Mouse (Mus musculus) left cerebral cortex, postnatal 25 days (tissue): ENCODE data around the gene Fibp. TPM values are rescaled to one million over a fixed set of nuclear protein-coding genes. Genes with fewer than 3 reads are reported as not detected.
A peak's percentile ranks its signal among the peaks of the same experiment; 100 is the strongest.

Experiments used
- DNase-seq, 2 experiments: peaks; one replicate each; pipeline ENCODE4 v3.0.0; 2022; ENCODE audit warnings: low spot score in 2 of 2, mixed read lengths in 1 of 2
- intact Hi-C: fragments of 180-260 bp; cut with DNase I; formaldehyde crosslinking; loops from one replicate; pipeline ENCODE4 v1.15.1; 2025
- total RNA-seq, 2 experiments: library from RNA; stranded (reverse); gene quantifications; 2 replicates each; pipeline ENCODE4 v1.2.3; 2021

Fibp gene
- total RNA-seq, 2 experiments from 2014 or later: 81.9 to 92.9 TPM

DNA sequence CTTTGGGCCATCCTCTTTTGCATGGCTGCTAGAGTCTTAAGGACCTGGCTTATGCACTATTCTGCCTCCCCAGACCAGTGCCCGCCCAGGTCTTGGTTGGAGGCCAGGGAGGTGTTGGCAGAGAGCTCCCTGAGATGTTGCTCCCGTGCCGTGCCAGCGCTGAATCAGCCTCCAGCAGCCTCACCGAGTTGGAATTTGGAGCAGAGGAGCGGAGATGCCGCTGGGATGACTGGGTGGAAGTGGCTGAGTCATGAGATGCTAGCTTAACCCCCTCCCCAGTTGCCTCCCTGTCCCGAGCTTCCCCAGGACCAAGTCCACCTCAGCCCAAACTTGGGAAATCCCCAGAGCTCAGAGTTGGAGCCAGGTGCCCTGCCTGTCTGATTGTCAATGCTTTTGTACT is 30.6 kb upstream of the Fibp start:
- DNase-seq: peak in 1 of 2 experiments; percentile 32
- intact Hi-C loops: loop anchor here (10.0 kb wide), 1 partner anchor 155 kb away; no protein-coding TSS in a partner anchor

DNA sequence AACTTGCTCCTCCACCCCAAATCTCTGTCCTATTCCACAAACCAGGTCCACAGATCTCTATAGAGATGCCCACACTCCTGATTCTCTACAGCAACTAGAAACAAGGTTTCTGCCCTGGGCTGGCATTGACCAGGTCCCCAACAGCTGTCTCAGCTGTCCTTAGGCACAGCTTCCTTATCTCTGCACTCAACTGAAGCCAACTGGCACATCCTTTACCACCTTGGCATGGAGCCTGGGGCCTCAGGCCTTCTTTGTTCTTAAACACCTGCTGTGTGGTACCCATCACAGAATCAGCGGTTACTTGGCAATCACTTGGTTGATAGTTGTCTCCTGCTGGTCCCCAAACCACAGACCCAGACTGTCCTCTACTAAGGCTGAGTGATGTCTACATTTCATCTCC is 30.0 kb upstream of the Fibp start:
- intact Hi-C loops: loop anchor here (10.0 kb wide), 1 partner anchor 154 kb away; no protein-coding TSS in a partner anchor
- DNase-seq: no peak

DNA sequence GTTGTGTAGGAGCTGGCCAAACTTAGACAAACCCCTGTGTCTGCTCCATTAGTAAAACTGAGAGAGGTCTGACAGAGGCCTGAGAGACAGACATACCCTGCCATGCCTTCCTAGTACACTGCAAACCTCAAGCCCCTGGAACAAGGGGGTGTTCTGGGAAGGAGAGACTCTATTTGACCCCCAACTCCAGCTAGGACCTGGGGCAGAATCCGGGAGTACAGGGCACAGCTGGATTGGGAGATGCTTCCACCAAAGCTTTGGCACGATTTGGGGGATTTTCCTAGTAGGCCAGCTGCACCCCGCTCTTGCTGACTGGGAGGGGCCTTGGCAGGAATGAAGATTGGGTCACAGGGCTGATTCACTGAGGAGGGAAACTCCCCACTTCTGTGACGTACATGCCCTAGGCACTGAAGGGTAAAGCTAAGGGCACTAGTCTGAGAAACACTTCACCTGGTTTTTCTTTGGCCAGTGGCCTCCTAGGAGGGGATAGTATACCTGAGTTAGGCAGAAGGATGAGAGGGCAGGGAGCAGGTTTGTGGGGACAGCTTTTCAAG is 28.4 kb upstream of the Fibp start:
- intact Hi-C loops: loop anchor here (10.0 kb wide), 1 partner anchor 153 kb away; no protein-coding TSS in a partner anchor
- DNase-seq: no peak

DNA sequence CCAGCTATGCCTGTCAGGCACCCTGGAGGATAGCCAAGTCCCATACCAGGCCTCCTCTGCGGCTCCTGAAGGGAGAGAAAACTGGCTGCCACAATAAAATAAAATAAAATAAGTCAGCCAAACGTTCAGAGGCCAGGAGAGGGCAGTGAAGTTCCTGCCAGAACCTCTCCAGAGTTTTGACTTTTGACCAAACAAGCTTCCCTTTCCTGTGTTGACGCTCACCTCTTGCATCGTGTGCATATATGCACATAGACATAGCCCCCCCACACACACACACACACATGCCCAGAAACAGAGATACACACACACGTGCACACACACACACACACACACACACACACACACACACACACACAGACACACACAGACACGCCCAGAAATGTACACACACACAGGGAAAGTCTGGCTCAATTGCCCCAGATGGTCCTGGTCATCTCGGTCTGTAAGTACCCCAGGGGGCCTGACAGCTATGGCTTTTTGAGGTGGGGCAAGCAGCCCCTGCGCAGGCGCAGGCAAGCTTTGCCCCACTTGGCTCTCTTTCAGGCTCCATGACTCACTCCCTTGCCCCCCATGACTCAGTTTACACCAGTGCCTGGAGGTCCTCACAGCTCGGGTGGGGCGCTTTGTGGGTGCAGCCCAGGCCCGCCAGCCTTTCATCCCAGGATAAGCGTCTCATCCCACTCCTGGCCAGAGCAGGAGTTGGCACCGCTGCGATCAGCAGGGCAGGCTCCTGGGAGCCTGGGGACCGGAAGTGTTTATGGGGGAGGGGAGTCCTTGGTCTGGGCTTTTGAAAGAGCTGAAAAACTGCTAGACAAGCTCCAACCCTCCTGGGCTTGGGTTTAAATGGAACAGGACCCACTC is 27.2 kb upstream of the Fibp start:
- intact Hi-C loops: loop anchor here (10.0 kb wide), 1 partner anchor 152 kb away; no protein-coding TSS in a partner anchor
- no peak for DNase-seq

DNA sequence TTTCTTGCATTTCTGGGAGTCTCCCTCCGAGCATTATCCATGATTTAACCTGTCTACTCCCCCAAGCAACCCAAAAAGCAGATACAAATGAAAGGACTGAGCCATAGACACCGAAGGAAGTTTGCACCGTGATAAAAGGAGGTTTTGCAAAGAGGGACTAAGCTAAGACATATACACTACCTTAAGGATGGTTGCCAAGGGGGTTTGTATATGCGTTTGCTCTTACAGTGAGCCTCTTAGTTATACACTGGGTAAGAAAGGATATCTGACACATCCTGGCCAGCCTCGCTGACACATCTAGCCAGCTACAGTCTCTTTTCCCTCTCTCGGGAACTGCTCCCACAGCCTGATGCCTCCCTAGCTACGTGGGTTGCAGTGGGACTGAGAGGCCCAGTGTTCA is 26.5 kb upstream of the Fibp start:
- DNase-seq: no peak
- intact Hi-C loops: loop anchor here (10.0 kb wide), 1 partner anchor 151 kb away; no protein-coding TSS in a partner anchor

DNA sequence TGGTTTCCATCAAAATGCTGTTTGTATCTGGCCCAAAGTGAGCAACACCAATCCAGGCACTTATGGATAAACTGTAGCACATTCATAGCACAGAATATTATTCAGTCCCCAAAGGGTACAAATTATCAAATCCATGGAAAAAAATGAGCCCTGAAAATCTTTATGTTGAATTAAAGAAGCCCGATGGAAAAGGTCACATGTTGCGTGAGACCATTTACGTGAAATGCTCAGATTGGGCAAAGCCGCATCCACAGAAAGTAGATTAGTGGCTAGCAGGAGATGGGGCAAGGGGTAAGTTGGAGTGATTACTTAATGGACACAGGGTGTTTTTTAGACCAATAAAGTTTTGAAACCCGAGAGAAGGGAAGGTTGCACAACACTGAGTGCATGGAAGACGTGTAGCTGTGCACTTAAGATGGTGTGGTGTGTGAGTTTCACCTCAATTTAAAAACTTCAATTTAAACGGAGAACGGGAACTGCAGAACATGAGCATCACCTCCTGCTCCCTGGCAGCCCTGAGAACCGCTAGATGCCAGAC is 16.0 kb upstream of the Fibp start:
- DNase-seq: no peak
- intact Hi-C loops: no loop called here

DNA sequence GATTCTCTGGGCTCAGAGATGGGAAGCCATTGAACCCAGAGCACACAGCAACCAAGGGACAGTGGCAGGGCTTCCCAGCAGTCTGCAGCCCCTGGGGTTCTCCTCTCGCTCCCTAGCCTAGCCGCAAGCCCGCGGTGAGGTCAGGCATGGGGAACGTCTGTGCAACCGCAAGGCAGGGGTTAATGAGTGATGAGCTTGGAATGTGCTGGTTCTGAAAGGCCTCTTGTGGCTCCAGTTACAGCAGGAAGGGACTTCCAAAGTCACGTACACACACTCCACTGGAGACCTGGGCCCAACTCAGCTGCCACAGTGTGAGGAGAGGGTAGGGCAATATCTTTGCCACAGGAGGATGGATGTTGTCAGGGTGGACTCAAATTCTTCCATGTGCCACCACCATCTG is 15.5 kb upstream of the Fibp start:
- intact Hi-C loops: no loop called here
- DNase-seq: no peak

DNA sequence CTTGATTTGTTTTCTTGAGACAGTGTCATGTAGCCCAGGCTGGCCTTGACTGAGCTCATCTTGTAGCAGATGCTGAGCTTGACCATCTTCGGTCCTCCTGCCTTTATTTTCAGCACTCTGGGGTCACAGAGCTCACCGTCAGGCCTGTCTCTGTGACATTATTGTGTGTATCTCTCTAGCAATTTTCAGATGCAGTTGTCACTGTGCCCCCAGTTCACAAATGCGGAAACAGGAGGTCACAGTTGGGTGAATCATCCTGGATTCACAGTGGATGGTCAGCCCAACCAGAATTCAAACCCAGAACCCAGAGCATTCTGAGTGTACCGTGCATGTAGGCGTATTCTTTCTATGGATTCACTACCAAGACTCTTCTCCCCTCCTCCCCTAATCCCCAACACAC is 14.7 kb upstream of the Fibp start:
- DNase-seq: no peak
- intact Hi-C loops: no loop called here

DNA sequence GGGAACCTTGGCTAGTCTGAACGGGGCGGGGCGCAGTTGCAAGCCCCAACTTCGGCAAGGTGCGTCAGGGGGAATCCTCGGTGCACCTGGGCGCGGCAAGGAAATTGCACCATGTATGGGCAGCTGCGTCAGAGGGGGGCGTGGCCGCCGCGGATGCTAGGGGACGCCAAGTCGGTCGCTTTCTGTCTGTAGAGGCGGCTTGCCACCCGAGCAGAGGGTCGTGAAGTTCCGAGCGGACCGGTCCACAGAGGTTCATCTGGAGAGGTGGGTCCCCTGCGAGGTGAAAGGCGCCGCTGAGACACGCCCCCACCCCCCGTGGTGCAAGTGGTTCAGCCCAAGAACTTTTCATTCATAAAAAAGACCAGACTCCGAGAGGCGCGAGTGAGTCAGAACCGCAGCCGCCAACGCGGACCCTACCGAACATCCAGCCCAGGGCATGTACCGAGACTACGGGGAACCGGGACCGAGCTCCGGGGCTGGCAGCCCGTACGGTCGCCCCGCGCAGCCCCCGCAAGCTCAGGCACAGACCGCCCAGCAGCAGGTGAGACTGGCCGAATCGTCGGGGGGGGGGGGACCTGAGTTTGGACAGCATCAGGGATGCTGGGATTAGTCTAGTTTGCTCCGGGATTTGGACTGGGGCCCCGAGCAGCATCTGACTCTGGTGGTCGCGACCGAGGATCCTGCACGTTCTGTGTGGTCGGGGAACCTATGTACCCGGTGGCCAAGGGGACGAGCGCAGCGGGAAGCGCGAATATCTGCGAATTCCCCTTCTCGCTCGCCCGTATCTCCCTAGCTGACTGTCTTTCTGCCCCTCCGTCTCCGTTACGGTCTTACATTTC is 12.7 kb upstream of the Fibp start, which contains the start of gene Fosl1:
Gene Fosl1, plus strand, starts transcription at position 33 of the 839 bp plus-strand sequence.
- intact Hi-C loops: no loop called here
- DNase-seq: peak; percentile 67 to 78

DNA sequence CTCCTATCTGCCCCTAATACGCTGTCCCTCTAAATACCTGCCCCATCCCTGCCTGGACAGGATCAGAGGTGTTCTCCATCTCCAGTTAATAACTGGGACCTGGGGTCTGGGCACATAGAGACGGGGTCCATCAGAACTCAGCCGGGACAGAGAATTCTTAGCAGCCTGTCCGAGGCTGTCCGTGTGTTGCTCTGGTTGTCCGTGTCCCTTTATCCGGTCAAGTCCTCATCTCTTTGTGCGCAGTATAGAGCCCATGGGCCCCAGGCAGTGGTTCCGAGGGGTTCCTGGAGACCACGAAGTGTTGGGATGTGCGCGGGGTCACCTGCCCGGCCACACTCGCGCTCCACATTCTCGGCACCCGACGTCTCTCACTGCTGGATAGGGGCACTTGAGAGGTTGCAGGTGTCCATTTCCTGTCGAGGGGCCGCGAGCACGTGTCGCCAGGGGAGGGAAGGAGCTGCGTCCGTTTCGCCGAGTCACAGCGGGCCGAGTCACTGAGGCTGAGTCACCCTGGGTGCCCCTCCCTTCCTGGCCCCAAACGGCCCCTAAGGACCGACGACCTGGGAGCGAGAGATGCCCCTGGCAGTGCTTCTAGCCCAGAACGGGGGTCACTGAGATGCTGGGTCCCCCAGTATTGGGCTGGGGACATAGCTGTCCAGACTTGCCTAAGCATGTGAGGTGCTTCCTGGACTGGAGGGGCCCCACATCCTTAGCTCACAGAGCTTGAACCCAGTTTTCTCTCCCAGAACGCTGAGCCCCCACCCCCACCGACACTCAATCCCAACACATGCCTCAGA is 11.9 kb upstream of the Fibp start:
- intact Hi-C loops: no loop called here
- no peak for DNase-seq

DNA sequence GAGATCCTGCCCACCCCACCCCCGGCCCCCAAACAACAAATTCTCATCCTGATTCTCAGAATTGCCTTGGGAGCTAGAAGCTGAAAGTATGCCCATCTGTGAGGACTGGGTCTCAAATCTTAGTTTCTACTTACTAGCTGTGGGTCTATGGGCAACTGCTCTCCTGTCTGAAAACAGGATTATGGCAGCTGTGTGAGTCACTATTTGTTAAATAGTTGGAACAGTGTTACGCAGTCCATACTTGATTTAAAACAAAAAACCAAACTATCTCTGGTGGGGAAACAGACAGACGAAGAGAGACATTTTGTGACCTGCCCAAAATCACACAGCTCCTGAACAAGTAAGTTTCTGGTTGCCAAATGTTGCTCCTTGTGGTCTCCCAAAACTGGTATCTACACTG is 10.7 kb upstream of the Fibp start:
- no peak for DNase-seq

DNA sequence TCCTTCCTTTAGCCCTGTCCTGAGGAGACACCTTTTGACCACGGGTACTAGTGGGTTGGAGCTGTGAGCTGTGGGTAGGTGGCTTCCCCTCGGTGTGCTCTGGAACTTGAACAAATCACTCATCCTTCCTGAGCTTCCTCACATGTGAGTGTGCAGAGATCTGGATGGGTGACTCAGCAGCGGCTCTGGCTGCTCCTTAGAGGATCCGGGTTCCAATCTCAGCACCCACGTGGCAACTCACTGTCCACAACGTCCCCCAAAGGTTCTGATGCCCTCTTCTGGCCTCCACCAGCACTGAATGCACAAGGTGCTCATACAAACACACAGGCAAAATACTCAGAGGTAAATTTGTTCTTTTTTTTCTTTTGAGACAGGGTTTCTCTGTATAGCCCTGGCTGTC is 8.6 kb upstream of the Fibp start:
- peak in 1 of 2 experiments; percentile 1 for DNase-seq
- intact Hi-C loops: no loop called here

More for the DNA sequence above, 10.7 kb upstream of the Fibp start:
- intact Hi-C loops: no loop called here

DNA sequence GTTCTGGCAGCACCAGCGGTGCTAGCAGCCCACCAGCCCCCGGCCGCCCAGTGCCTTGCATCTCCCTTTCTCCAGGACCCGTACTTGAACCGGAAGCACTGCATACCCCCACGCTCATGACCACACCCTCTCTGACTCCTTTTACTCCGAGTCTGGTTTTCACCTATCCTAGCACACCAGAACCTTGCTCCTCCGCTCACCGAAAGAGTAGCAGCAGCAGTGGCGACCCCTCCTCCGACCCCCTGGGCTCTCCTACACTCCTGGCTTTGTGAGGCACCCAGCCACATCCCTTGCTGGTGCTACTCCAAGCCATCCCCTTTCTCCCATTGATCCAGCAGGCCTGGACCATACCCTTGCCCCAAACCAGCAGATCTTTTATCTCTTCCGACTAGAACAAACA is 5.4 kb upstream of the Fibp start:
- DNase-seq: no peak
- intact Hi-C loops: no loop called here

DNA sequence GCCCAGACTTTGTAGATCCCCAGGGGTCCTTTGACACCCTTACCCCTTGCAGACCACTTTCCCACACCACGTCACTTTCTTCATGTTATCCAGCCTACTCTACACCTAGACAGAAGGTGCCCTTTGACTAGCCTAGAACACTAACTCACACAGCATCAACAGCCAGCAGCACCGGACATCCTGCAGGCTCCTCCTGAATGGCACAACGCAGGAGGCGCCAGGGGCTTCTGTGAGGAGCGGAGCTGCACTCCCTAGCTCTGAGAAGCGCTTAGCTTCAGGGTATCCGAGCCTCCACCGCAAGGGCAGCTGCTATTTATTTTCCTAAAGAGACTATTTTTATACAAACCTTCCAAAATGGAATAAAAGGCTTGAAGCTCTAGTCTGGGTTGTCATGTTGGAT is 4.8 kb upstream of the Fibp start:
- no peak for DNase-seq
- intact Hi-C loops: no loop called here

DNA sequence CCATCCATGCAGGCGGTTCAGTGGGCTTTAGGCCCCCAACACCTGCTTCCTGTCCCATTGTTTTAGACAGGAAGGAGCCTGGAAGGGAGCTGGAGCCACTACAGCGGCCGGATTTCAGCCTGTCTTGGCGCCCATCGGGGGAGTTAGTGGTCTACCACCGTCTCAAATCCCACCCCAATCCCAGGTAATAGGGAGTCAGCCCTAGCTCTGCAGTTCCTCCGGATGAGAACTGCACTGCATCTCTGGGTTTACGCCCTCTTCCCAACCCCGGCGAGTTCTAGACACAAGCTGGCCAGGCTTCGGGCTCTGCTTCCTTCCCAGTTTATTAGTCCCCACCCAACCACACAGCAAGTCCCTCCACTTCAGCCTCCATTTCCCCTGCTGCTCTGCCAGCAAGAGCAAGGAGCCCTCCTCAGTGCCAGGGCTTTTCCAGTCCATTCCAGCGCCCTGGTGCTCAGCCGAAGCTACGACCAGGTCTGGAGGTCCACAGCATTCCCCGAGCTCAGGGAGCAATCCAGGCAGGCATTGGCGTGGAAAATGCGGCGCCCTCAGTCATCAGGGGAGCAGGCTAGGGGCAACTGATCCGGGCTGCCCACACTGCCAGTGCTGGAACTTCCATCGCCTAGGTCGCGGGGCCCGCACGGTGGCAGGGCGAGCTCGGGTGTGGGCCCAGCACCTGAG is 4.0 kb upstream of the Fibp start:
- intact Hi-C loops: no loop called here
- no peak for DNase-seq

DNA sequence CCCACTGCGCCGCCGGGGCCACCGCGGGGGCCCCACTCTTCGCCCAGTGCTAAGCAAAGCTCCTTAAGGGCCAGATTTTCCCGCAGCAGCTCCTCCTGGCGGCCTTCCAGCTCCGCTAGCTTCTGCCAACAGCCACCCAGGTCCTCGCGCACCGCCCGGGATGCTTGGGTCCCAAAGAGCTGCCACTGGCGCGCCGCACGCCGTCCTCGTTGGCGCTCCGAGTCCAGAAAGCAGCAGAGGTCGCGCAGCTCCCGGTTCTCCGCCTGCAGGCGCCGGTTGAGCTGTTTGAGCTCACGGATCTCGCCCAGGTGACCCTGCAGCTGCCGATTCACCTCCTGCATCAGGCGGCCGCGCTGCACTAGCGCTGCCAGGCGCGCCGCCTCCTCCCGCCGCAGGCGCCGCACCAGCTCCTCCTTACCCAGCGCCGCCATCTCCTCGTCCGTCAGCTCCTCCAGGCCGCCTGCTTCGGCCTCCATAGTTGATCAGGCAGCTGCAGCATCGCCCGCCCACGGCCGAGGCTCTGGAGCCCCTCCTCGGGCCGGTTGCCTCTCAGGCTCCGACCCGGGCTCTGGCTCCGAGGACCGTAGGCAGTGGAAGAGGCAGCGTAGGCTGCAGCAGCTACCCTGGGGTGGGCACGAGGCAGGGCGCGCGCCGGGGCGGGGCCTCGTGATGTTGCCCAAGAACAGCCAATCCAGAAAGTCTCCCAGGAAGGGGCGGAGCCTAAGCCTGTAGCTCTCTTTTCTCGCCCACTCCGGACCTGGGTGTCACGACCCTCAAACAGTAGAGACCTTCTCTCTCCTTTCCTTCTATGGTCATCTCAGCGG is 3.3 kb upstream of the Fibp start:
- intact Hi-C loops: loop anchor here (1.0 kb wide), 2 partner anchors 32 to 34 kb away; partner anchors contain the start of gene AI837181
- DNase-seq: peak; percentile 97 to 98

DNA sequence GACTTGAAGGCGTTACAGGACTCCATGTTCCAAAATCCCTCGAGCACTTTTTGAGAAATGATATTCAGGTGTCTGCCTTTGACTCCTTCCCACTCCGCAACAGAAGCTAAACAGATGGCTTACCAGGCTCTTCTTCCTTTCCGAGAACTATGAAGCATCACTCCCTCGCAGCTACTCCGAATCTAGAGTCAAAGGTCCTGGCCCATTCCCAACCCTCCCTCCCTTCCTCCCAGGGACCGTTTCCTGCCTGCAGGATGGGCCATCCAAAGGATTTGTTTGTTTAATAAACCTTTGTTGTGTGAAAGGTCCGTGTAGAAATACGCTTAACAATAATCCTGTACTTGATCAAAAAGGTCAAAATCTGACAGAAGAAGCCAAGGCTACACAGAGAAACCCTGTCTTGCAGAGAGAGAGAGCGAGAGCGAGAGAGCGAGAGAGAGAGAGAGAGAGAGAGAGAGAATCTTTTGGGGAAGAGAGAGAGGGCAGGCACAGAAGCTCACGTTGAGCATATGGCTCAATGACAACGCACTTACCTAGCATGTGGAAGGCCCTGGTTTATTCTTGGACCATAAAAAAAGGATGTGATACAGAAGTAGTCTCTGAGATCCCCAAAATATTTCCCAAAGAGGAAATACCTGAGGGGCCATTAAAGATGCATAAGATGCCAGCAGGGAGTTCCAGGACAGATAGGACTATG is 2.5 kb upstream of the Fibp start, which contains the start of gene Ccdc85b:
Gene Ccdc85b, minus strand, starts transcription at position 149 of the 697 bp plus-strand sequence.
- intact Hi-C loops: loop anchor here (1.0 kb wide), 2 partner anchors 33 kb away; partner anchors contain the start of gene AI837181
- no peak for DNase-seq
